Mouse (Mus musculus): ENCODE results near the gene Gm37240.

Gene Gm37240

GRCm38 (mm10) chr3:84852877-84853276 lies 1034.4 kb downstream of the Gm37240 start:
- intact Hi-C loops (cut with DNase I) = no loop called here

- intact Hi-C loops (cut with DNase I) = no loop called here
Measured at GRCm38 (mm10) chr3:84851801-84852200, 1035.5 kb downstream of the Gm37240 start.

GRCm38 (mm10) chr3:84850418-84850817 lies 1036.9 kb downstream of the Gm37240 start:
- intact Hi-C loops (cut with DNase I) = no loop called here

GRCm38 (mm10) chr3:84848798-84849197 lies 1038.5 kb downstream of the Gm37240 start:
- intact Hi-C loops (cut with DNase I) = no loop called here

- intact Hi-C loops (cut with DNase I) = loop anchor here (1.0 to 5.0 kb wide), 2 partner anchors 150 to 226 kb away; no protein-coding TSS in a partner anchor
Measured at GRCm38 (mm10) chr3:84843594-84843993, 1043.7 kb downstream of the Gm37240 start.

- intact Hi-C loops (cut with DNase I) = loop anchor here (1.0 to 5.0 kb wide), 2 partner anchors 149 to 225 kb away; no protein-coding TSS in a partner anchor
Measured at GRCm38 (mm10) chr3:84842793-84843192, 1044.5 kb downstream of the Gm37240 start.

- intact Hi-C loops (cut with DNase I) = loop anchor here (5.0 kb wide), 1 partner anchor 224 kb away; no protein-coding TSS in a partner anchor
Measured at GRCm38 (mm10) chr3:84841271-84841670, 1046.0 kb downstream of the Gm37240 start.

GRCm38 (mm10) chr3:84839499-84839898 lies 1047.8 kb downstream of the Gm37240 start:
- intact Hi-C loops (cut with DNase I) = no loop called here

- intact Hi-C loops (cut with DNase I) = no loop called here
Measured at GRCm38 (mm10) chr3:84837984-84838383, 1049.3 kb downstream of the Gm37240 start.

GRCm38 (mm10) chr3:84836029-84836428 lies 1051.3 kb downstream of the Gm37240 start:
- intact Hi-C loops (cut with DNase I) = no loop called here

- intact Hi-C loops (cut with DNase I) = no loop called here
Measured at GRCm38 (mm10) chr3:84829366-84829765, 1058.0 kb downstream of the Gm37240 start.

- intact Hi-C loops (cut with DNase I) = no loop called here
Measured at GRCm38 (mm10) chr3:84827617-84828016, 1059.7 kb downstream of the Gm37240 start.

GRCm38 (mm10) chr3:84826938-84827337 lies 1060.4 kb downstream of the Gm37240 start:
- intact Hi-C loops (cut with DNase I) = no loop called here

- intact Hi-C loops (cut with DNase I) = no loop called here
Measured at GRCm38 (mm10) chr3:84826405-84826804, 1060.9 kb downstream of the Gm37240 start.

- intact Hi-C loops (cut with DNase I) = no loop called here
Measured at GRCm38 (mm10) chr3:84825990-84826389, 1061.3 kb downstream of the Gm37240 start.

GRCm38 (mm10) chr3:84820654-84821201 lies 1066.6 kb downstream of the Gm37240 start:
- intact Hi-C loops (cut with DNase I) = no loop called here

- intact Hi-C loops (cut with DNase I) = no loop called here
Measured at GRCm38 (mm10) chr3:84816951-84817350, 1070.4 kb downstream of the Gm37240 start.

GRCm38 (mm10) chr3:84815461-84815860 lies 1071.9 kb downstream of the Gm37240 start:
- intact Hi-C loops (cut with DNase I) = no loop called here

GRCm38 (mm10) chr3:84814762-84815381 lies 1072.4 kb downstream of the Gm37240 start, which contains the start of gene Fbxw7:
Fbxw7 (plus strand) TSS chr3:84815268.
- intact Hi-C loops (cut with DNase I) = no loop called here

GRCm38 (mm10) chr3:84814157-84814761 lies 1073.1 kb downstream of the Gm37240 start:
- intact Hi-C loops (cut with DNase I) = no loop called here

GRCm38 (mm10) chr3:84813436-84814156 lies 1073.7 kb downstream of the Gm37240 start:
- intact Hi-C loops (cut with DNase I) = no loop called here

GRCm38 (mm10) chr3:84810803-84811202 lies 1076.5 kb downstream of the Gm37240 start:
- intact Hi-C loops (cut with DNase I) = no loop called here
